Mouse (Mus musculus): Measurements from ENCODE around the gene Cyb5r4. TPM values are rescaled to one million over a fixed set of nuclear protein-coding genes. Genes with fewer than 3 reads are reported as not detected.
"Not testable (repeated sequence)": the region's sequence is repeated elsewhere in the genome, so short reads cannot be mapped to it uniquely, and the experiment has no call there.

The Cyb5r4 gene
- polyA plus RNA-seq (2012; rRNA removed), result 8.5 and 8.6 TPM in 2 replicates

- TF ChIP-seq POLR2A (IDR thresholded peaks at IDR 0.05; ENCODE audit: control insufficient read depth, extremely low read depth, insufficient read depth, low read length, poor library complexity) (peak; percentile 67; the same call in 1 of the 2 replicates), CTCF (IDR thresholded peaks at IDR 0.05; ENCODE audit: borderline replicate concordance, control insufficient read depth, extremely low read depth, insufficient read depth, low read length, poor library complexity) (0 out of 2 replicates have a peak, but pooled peaks have one; percentile 46)
- under 1% methylated on average over 52 of the region's 52 CpGs for WGBS
These were observed at the start of gene Cyb5r4 for GRCm38 (mm10) chr9:87021778-87022523. TSS of gene Cyb5r4 (plus strand) at chr9:87022014.

DNA sequence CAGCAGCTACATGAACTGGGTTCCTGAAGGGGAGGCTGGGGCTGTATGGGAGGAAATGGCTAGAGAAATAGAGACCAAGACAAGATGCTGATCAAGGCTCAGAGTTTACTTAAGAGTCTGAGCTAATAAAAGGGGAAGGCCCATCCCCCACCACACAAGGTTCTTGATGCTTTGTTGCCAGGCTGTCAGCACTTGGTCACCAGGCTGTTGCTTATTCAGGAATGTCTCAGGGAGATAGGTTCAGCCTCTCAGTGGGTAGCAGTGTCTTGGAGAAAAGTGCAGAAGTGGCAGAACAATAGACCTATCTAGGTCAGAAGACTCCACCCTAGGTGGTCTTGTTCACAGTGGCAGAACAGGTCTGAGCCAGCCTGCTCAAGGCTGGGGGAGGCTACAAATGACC, 49.3 kb upstream of the Cyb5r4 start:
- not testable (repeated sequence) for H3K4me1 ChIP-seq (replicated peaks; ENCODE audit: control insufficient read depth, insufficient read depth, low read length); H3K27me3 ChIP-seq (ENCODE audit: control insufficient read depth, insufficient read depth, low read length); H3K36me3 ChIP-seq (ENCODE audit: control insufficient read depth, insufficient read depth, low read length); H3K27ac ChIP-seq (ENCODE audit: control insufficient read depth, insufficient read depth, low read length); DNase-seq; H3K4me3 ChIP-seq (ENCODE audit: control insufficient read depth, insufficient read depth, low read length)

More at GRCm38 (mm10) chr9:87021778-87022523, at the start of gene Cyb5r4:
- Histone ChIP-seq H3K36me3 (ENCODE audit: control insufficient read depth, insufficient read depth, low read length) (no peaks in the 10 kb centered on the region), H3K27ac (ENCODE audit: control insufficient read depth, insufficient read depth, low read length) (no peak within 1 kb of the TSS), H3K4me3 (ENCODE audit: control insufficient read depth, insufficient read depth, low read length) (peak within 1 kb of the TSS; percentile 81), H3K4me1 (replicated peaks; ENCODE audit: control insufficient read depth, insufficient read depth, low read length) (no peaks in the 10 kb centered on the region), H3K27me3 (ENCODE audit: control insufficient read depth, insufficient read depth, low read length) (no peaks in the 10 kb centered on the region)
- DNase-seq, result peak; percentile 96

- Histone ChIP-seq H3K4me3 (ENCODE audit: control insufficient read depth, insufficient read depth, low read length) (no peak overlapping the region), H3K27ac (ENCODE audit: control insufficient read depth, insufficient read depth, low read length) (no peak overlapping the region), H3K4me1 (replicated peaks; ENCODE audit: control insufficient read depth, insufficient read depth, low read length) (no peaks in the 10 kb centered on the region), H3K27me3 (ENCODE audit: control insufficient read depth, insufficient read depth, low read length) (no peaks in the 10 kb centered on the region), H3K36me3 (ENCODE audit: control insufficient read depth, insufficient read depth, low read length) (no peaks in the 10 kb centered on the region)
- TF ChIP-seq CTCF (IDR thresholded peaks at IDR 0.05; ENCODE audit: borderline replicate concordance, control insufficient read depth, extremely low read depth, insufficient read depth, low read length, poor library complexity), result no peak
- no peak for TF ChIP-seq POLR2A (IDR thresholded peaks at IDR 0.05; ENCODE audit: control insufficient read depth, extremely low read depth, insufficient read depth, low read length, poor library complexity)
- 80% methylated on average over 4 of the region's 4 CpGs for WGBS
- no peak for DNase-seq
These were observed 48.3 kb upstream of the Cyb5r4 start for GRCm38 (mm10) chr9:86973562-86973961.

GRCm38 (mm10) chr9:86976896-86977295, 44.9 kb upstream of the Cyb5r4 start:
- Histone ChIP-seq H3K27ac (ENCODE audit: control insufficient read depth, insufficient read depth, low read length) (no peak overlapping the region), H3K4me1 (replicated peaks; ENCODE audit: control insufficient read depth, insufficient read depth, low read length) (no peaks in the 10 kb centered on the region), H3K4me3 (ENCODE audit: control insufficient read depth, insufficient read depth, low read length) (no peak overlapping the region), H3K36me3 (ENCODE audit: control insufficient read depth, insufficient read depth, low read length) (no peaks in the 10 kb centered on the region), H3K27me3 (ENCODE audit: control insufficient read depth, insufficient read depth, low read length) (no peaks in the 10 kb centered on the region)
- WGBS, result 92% methylated on average over 4 of the region's 4 CpGs
- TF ChIP-seq CTCF (IDR thresholded peaks at IDR 0.05; ENCODE audit: borderline replicate concordance, control insufficient read depth, extremely low read depth, insufficient read depth, low read length, poor library complexity) (no peak), POLR2A (IDR thresholded peaks at IDR 0.05; ENCODE audit: control insufficient read depth, extremely low read depth, insufficient read depth, low read length, poor library complexity) (no peak)
- no peak for DNase-seq

- Histone ChIP-seq H3K27ac (ENCODE audit: control insufficient read depth, insufficient read depth, low read length) (no peak overlapping the region), H3K4me1 (replicated peaks; ENCODE audit: control insufficient read depth, insufficient read depth, low read length) (no peaks in the 10 kb centered on the region), H3K27me3 (ENCODE audit: control insufficient read depth, insufficient read depth, low read length) (no peaks in the 10 kb centered on the region), H3K4me3 (ENCODE audit: control insufficient read depth, insufficient read depth, low read length) (no peak overlapping the region), H3K36me3 (ENCODE audit: control insufficient read depth, insufficient read depth, low read length) (no peaks in the 10 kb centered on the region)
- 77% methylated on average over 7 of the region's 7 CpGs for WGBS
- DNase-seq, result no peak
- TF ChIP-seq POLR2A (IDR thresholded peaks at IDR 0.05; ENCODE audit: control insufficient read depth, extremely low read depth, insufficient read depth, low read length, poor library complexity), result no peak
- no peak for TF ChIP-seq CTCF (IDR thresholded peaks at IDR 0.05; ENCODE audit: borderline replicate concordance, control insufficient read depth, extremely low read depth, insufficient read depth, low read length, poor library complexity)
These were observed 43.4 kb upstream of the Cyb5r4 start for GRCm38 (mm10) chr9:86978257-86978907.

- no peak overlapping the region for H3K27ac ChIP-seq (ENCODE audit: control insufficient read depth, insufficient read depth, low read length)
- no peaks in the 10 kb centered on the region for H3K36me3 ChIP-seq (ENCODE audit: control insufficient read depth, insufficient read depth, low read length)
- no peak overlapping the region for H3K4me3 ChIP-seq (ENCODE audit: control insufficient read depth, insufficient read depth, low read length)
- H3K4me1 ChIP-seq (replicated peaks; ENCODE audit: control insufficient read depth, insufficient read depth, low read length), result no peaks in the 10 kb centered on the region
- no peaks in the 10 kb centered on the region for H3K27me3 ChIP-seq (ENCODE audit: control insufficient read depth, insufficient read depth, low read length)
- no peak for DNase-seq
- TF ChIP-seq POLR2A (IDR thresholded peaks at IDR 0.05; ENCODE audit: control insufficient read depth, extremely low read depth, insufficient read depth, low read length, poor library complexity) (no peak), CTCF (IDR thresholded peaks at IDR 0.05; ENCODE audit: borderline replicate concordance, control insufficient read depth, extremely low read depth, insufficient read depth, low read length, poor library complexity) (no peak)
These were observed 41.8 kb upstream of the Cyb5r4 start for GRCm38 (mm10) chr9:86980048-86980447.
